Mouse (Mus musculus) embryo, embryonic 9.5 days (tissue): ENCODE measurements around the gene Fes.
A peak's percentile ranks its signal among the peaks of the same experiment; 100 is the strongest.

Experiments used
- DNase-seq: peaks from one replicate; pipeline ENCODE4 v3.0.0-alpha.2; 2017; ENCODE audit errors: extremely low spot score

Gene Fes

GRCm38 (mm10) chr7:80387633-80388543, at the start of gene Fes:
Gene Fes (minus strand): TSS chr7:80387946.
- DNase-seq: peak; percentile 63

GRCm38 (mm10) chr7:80436571-80436970, 48.8 kb upstream of the Fes start:
- no peak for DNase-seq

GRCm38 (mm10) chr7:80435594-80435993, 47.8 kb upstream of the Fes start:
- DNase-seq: no peak

GRCm38 (mm10) chr7:80429661-80430060, 41.9 kb upstream of the Fes start:
- DNase-seq: no peak

- DNase-seq: no peak
Observed at GRCm38 (mm10) chr7:80427730-80428129, 40.0 kb upstream of the Fes start.

GRCm38 (mm10) chr7:80426363-80426762, 38.6 kb upstream of the Fes start:
- DNase-seq: no peak

GRCm38 (mm10) chr7:80424722-80425121, 37.0 kb upstream of the Fes start:
- no peak for DNase-seq

- no peak for DNase-seq
Observed at GRCm38 (mm10) chr7:80422759-80423480, 35.2 kb upstream of the Fes start.

GRCm38 (mm10) chr7:80421576-80421975, 33.8 kb upstream of the Fes start:
- DNase-seq: no peak

GRCm38 (mm10) chr7:80420586-80420985, 32.8 kb upstream of the Fes start:
- no peak for DNase-seq

- DNase-seq: no peak
Observed at GRCm38 (mm10) chr7:80419278-80419677, 31.5 kb upstream of the Fes start.

- DNase-seq: no peak
Observed at GRCm38 (mm10) chr7:80418036-80418435, 30.3 kb upstream of the Fes start.

- no peak for DNase-seq
Observed at GRCm38 (mm10) chr7:80417601-80418000, 29.9 kb upstream of the Fes start.

- no peak for DNase-seq
Observed at GRCm38 (mm10) chr7:80416969-80417368, 29.2 kb upstream of the Fes start.

- DNase-seq: no peak
Observed at GRCm38 (mm10) chr7:80414303-80414855, 26.6 kb upstream of the Fes start.

- no peak for DNase-seq
Observed at GRCm38 (mm10) chr7:80413512-80414302, 26.0 kb upstream of the Fes start.

GRCm38 (mm10) chr7:80412781-80413180, 25.0 kb upstream of the Fes start:
- DNase-seq: no peak

- no peak for DNase-seq
Observed at GRCm38 (mm10) chr7:80412279-80412678, 24.5 kb upstream of the Fes start.

- no peak for DNase-seq
Observed at GRCm38 (mm10) chr7:80410380-80410779, 22.6 kb upstream of the Fes start.

- no peak for DNase-seq
Observed at GRCm38 (mm10) chr7:80407712-80408111, 20.0 kb upstream of the Fes start.

- no peak for DNase-seq
Observed at GRCm38 (mm10) chr7:80406186-80406585, 18.4 kb upstream of the Fes start.

- no peak for DNase-seq
Observed at GRCm38 (mm10) chr7:80405188-80405695, 17.5 kb upstream of the Fes start, which contains the start of gene Furin. Gene Furin (minus strand): TSS chr7:80405436.
